Mouse (Mus musculus) stomach, postnatal 0 days (tissue): ENCODE measurements around the gene Gsta4. TPM values are rescaled to one million over a fixed set of nuclear protein-coding genes. Genes with fewer than 3 reads are reported as not detected.
"Not testable (repeated sequence)": the region's sequence is repeated elsewhere in the genome, so short reads cannot be mapped to it uniquely, and the experiment has no call there.

Experiments
- ATAC-seq: fragments of 200-750 bp; cut with Nextera tagmentation; 2 replicates; pipeline ENCODE4 v1.8.0; 2017; ENCODE audit not compliant: low FRiP score, low TSS enrichment
- DNase-seq: peaks from one replicate; pipeline ENCODE4 v3.0.0-alpha.2; 2016; ENCODE audit warnings: low spot score
- H3K27ac ChIP-seq: fragments of 300-500 bp; sonication (generic); replicated peaks from 2 replicates; pipeline ENCODE4 v1.5.1; 2014; ENCODE audit warnings: mild to moderate bottlenecking, control low read depth
- H3K27me3 ChIP-seq: fragments of 300-500 bp; sonication (generic); 2 replicates; pipeline ENCODE4 v1.6.1; 2014; ENCODE audit warnings: low read length; ENCODE audit not compliant: control insufficient read depth, insufficient read depth
- H3K36me3 ChIP-seq: fragments of 300-500 bp; sonication (generic); 2 replicates; pipeline ENCODE4 v1.6.1; 2014; ENCODE audit warnings: low read length, mixed read lengths; ENCODE audit not compliant: control insufficient read depth, insufficient read depth
- H3K4me1 ChIP-seq: fragments of 300-500 bp; sonication (generic); replicated peaks from 2 replicates; pipeline ENCODE4 v1.6.1; 2014; ENCODE audit warnings: antibody characterized with exemption; ENCODE audit not compliant: control insufficient read depth, insufficient read depth
- H3K4me2 ChIP-seq: fragments of 300-500 bp; sonication (generic); replicated peaks from 2 replicates; pipeline ENCODE4 v1.6.1; 2014; ENCODE audit warnings: low read depth, mild to moderate bottlenecking, control low read depth, moderate library complexity
- H3K4me3 ChIP-seq: fragments of 300-500 bp; sonication (generic); 2 replicates; pipeline ENCODE4 v1.5.1; 2014; ENCODE audit warnings: low read depth, low read length, control low read depth
- H3K9ac ChIP-seq: fragments of 300-500 bp; sonication (generic); 2 replicates; pipeline ENCODE4 v1.6.1; 2014; ENCODE audit warnings: mild to moderate bottlenecking, low read length, control low read depth, mixed read lengths
- H3K9me3 ChIP-seq: fragments of 300-500 bp; sonication (generic); 2 replicates; pipeline ENCODE4 v1.6.1; 2016; ENCODE audit warnings: low read length; ENCODE audit not compliant: control insufficient read depth
- CTCF ChIP-seq: IDR thresholded peaks from 2 replicates; pipeline ENCODE4 v1.5.1; 2016; ENCODE audit warnings: antibody characterized with exemption, low read depth, mild to moderate bottlenecking, moderate library complexity
- EP300 ChIP-seq: optimal IDR thresholded peaks from 2 replicates; pipeline ENCODE3; 2016; ENCODE audit warnings: antibody characterized with exemption
- WGBS: fragments of 180-500 bp; shearing (Covaris S2); extraction: QIAGEN DNeasy Blood & Tissue Kit; methylation state at CpG from one replicate; pipeline ENCODE4 v1.1.7; 2014; 5-methylcytosine and 5-hydroxymethylcytosine counted together
- polyA plus RNA-seq: library from polyadenylated mRNA; unstranded; fragments of >200 nt; fragmentation: Nextera tagmentation; extraction: Ambion mirVana; gene quantifications from 2 replicates; pipeline ENCODE4 v1.2.1, GENCODE M21; 2015

The Gsta4 gene
- polyA plus RNA-seq, 1 experiment from 2014 or later = 1,515 TPM

DNA sequence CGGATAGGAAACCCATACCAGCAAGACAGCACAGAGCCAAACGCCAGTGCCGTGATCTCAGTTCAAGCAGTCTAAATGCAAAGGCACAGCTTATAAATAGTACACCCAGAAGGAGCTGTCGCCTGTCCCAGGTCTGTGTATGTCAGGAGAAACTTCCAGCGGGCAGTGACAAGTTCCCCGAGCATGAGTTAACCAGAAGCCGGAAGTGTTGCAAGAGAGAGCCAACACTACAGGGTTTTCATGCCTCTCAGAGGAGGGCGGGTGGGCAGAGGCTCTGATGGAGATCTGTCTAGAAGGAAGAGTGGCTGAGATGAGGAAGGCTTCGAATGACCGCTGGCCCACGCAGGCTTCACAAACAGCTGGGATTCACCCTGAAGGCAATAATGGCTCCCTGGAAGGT is 42.7 kb downstream of the Gsta4 start:
- Histone ChIP-seq H3K4me1 (no peaks in the 10 kb centered on the region), H3K9me3 (no peaks in the 10 kb centered on the region), H3K4me3 (no peak overlapping the region), H3K4me2 (no peak overlapping the region), H3K9ac (no peak overlapping the region), H3K36me3 (no peaks in the 10 kb centered on the region), H3K27ac (0 out of 2 replicates have a peak overlapping the region, but pooled peaks have one; percentile 4), H3K27me3 (no peaks in the 10 kb centered on the region)
- peak; percentile 18 for DNase-seq
- TF ChIP-seq CTCF = no peak
- ATAC-seq = no peak
- WGBS = 69% methylated on average over 11 of the region's 11 CpGs

DNA sequence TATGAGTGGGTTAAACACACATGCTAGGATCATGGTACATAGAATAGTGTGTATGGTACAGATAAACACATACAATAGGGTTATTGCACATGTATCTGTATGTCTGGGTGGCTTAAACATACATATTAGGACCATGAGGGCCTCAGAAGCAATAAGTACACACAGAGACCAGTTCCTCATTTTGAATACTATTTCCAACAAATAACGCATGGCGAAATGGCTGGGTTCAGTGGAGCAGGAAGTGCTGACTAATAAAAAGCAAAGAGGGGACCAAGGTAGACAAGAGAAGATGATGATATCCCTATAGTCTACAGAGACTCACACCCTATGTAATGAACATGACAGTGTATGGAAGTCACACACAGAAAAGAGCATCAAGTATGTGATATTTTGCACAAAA is 45.5 kb downstream of the Gsta4 start:
- Histone ChIP-seq H3K9me3 (no peaks in the 10 kb centered on the region), H3K27ac (peak overlapping the region; percentile 30; the same call in 1 of the 2 replicates), H3K4me3 (no peak overlapping the region), H3K4me2 (no peak overlapping the region), H3K9ac (no peak overlapping the region), H3K27me3 (no peaks in the 10 kb centered on the region), H3K36me3 (no peaks in the 10 kb centered on the region), H3K4me1 (no peaks in the 10 kb centered on the region)
- no peak for TF ChIP-seq EP300
- TF ChIP-seq CTCF = no peak
- WGBS = 92% methylated on average over 2 of the region's 2 CpGs
- no peak for DNase-seq
- ATAC-seq = no peak

DNA sequence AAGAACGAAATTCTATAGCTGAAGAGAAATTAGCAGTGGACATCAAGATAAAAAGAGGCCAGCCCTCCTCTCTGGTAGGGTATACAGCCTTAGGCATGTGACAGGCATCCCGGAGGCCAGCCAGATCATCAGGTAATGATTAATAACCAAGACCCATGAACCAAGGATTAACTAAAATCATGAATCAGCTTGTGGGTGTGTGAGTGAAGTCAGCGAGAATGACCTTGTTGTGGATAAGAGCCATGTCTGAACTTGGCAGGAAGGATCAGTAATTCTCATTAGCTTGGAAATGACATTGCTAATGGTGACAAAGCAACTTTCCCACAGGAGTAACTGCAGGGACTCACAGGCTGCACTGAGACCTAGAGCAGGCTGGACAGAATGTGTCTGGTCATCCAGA is 47.1 kb downstream of the Gsta4 start:
- H3K27me3 ChIP-seq, H3K36me3 ChIP-seq, H3K4me3 ChIP-seq, H3K4me2 ChIP-seq, H3K4me1 ChIP-seq, H3K9ac ChIP-seq, H3K9me3 ChIP-seq: not testable (repeated sequence)
- ATAC-seq (peak; percentile 81), DNase-seq (peak; percentile 35)
- H3K27ac ChIP-seq = peak overlapping the region; percentile 85; the same call in 1 of the 2 replicates
- 32% methylated on average over 3 of the region's 3 CpGs for WGBS

DNA sequence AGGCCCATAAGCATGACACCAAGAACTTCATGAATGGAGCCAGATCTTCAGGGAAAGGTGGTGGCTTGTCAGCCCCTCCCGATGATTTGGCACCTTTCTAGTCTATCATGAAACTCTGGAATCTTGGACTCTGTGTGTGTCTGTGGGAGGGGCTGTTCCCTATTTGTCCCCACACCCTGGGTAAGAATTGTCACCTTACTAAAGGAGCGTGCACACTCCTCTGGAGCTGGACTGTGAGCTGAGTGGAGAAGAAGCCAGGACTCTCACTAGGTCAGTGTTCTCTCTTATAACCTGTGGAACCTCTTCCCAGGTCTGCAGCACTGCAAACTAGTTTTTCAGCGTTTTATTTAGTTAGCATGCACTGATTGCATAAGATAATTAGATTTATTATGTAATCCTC is 47.9 kb downstream of the Gsta4 start, which contains the start of gene Gsta1:
TSS of gene Gsta1 (plus strand) at position 196 of the 400 bp plus-strand sequence.
- peak; percentile 79 for ATAC-seq
- H3K27me3 ChIP-seq, H3K4me3 ChIP-seq, H3K9me3 ChIP-seq, H3K4me2 ChIP-seq, H3K36me3 ChIP-seq, H3K9ac ChIP-seq, H3K4me1 ChIP-seq, DNase-seq: not testable (repeated sequence)
- WGBS = 54% methylated on average over 1 of the region's 3 CpGs
- peak within 1 kb of the TSS; percentile 85; the same call in 1 of the 2 replicates for H3K27ac ChIP-seq

DNA sequence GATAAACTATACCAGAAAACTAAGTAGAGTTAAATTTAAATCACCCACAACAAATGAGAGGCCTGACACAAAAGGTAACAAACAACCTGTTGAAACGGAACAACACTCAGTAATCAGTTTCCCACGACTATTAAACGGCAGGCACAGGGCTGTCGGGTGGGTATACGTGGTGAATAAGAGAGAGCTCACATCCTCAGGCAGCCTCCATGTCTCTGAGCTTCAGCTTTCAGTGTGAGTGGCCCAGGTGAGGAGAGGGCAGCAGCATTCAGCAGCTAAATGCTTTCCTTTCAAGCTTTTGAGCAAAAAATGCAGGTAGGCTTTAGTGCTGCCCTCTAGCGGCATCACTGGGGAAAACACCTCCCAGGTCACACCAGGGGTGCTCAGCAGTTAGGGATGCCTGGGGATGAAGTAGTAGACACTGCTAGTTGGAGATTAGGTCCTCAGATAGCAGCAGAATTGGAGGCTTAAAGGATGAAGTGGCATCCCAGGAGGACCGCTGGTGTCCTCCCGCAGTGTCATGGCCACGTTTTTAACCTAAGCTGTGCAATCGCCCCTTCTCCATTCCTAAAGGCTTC is 50.6 kb downstream of the Gsta4 start:
- no CpG with 5 or more reads among the region's 10 CpGs for WGBS
- not testable (repeated sequence) for H3K4me1 ChIP-seq

DNA sequence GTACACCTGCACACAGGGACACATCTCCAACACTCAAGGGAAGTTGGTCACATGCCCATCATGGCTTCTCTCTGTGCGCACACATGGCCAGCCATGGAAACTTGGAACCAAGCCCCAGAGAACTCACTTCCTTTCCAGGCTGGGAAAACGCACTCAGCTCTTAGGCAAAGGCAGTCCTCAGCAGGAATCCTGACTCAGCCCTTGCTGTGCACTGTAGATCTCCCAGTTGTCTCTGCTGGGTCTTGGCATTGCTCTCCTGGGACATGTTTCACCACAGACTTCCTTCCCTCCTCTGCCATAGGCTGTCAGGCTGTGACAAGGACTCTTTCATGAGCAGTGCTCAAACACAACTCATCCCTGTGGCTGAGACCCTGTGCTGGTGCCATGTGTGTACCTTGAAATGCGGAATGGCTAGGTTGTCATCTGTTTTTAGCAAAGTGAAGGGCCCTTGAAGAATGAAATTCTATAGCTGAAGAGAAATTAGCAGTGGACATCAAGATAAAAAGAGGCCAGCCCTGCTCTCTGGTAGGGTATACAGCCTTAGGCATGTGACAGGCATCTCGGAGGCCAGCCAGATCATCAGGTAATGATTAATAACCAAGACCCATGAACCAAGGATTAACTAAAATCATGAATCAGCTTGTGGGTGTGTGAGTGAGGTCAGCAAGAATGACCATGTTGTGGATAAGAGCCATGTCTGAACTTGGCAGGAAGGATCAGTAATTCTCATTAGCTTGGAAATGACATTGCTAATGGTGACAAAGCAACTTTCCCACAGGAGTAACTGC is 73.3 kb downstream of the Gsta4 start:
- peak; percentile 86 for ATAC-seq
- H3K4me1 ChIP-seq, H3K9ac ChIP-seq, H3K9me3 ChIP-seq, H3K27ac ChIP-seq, H3K27me3 ChIP-seq, H3K36me3 ChIP-seq, H3K4me3 ChIP-seq, H3K4me2 ChIP-seq: not testable (repeated sequence)
- peak; percentile 15 for DNase-seq
- WGBS = 48% methylated on average over 4 of the region's 4 CpGs

More for the DNA sequence above, 50.6 kb downstream of the Gsta4 start:
- DNase-seq, H3K4me3 ChIP-seq, H3K36me3 ChIP-seq, ATAC-seq, H3K9ac ChIP-seq, H3K4me2 ChIP-seq, H3K9me3 ChIP-seq, H3K27me3 ChIP-seq, H3K27ac ChIP-seq: not testable (repeated sequence)

DNA sequence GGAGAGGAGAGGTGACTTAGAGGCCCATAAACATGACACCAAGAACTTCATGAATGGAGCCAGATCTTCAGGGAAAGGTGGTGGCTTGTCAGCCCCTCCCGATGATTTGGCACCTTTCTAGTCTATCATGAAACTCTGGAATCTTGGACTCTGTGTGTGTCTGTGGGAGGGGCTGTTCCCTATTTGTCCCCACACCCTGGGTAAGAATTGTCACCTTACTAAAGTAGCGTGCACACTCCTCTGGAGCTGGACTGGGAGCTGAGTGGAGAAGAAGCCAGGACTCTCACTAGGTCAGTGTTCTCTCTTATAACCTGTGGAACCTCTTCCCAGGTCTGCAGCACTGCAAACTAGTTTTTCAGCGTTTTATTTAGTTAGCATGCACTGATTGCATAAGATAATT is 74.3 kb downstream of the Gsta4 start, which contains the start of gene Gm3776:
TSS of gene Gm3776 (plus strand) at position 216 of the 400 bp plus-strand sequence.
- not testable (repeated sequence) for H3K9ac ChIP-seq, H3K27me3 ChIP-seq, H3K4me1 ChIP-seq, H3K4me2 ChIP-seq, DNase-seq, H3K36me3 ChIP-seq, H3K27ac ChIP-seq, H3K9me3 ChIP-seq, H3K4me3 ChIP-seq
- peak; percentile 72 for ATAC-seq
- 67% methylated on average over 1 of the region's 3 CpGs for WGBS
